Mouse (Mus musculus) bone marrow macrophage, adult 2 months (primary cell): ENCODE results near the gene Cetn2. TPM values are rescaled to one million over a fixed set of nuclear protein-coding genes. Genes with fewer than 3 reads are reported as not detected.

ENCODE experiments used
- H3K27ac ChIP-seq: 2 replicates; pipeline ENCODE4 v1.5.1; 2012; ENCODE audit warnings: low read depth, low read length; ENCODE audit not compliant: insufficient read depth
- H3K4me1 ChIP-seq: 2 replicates; pipeline ENCODE4 v1.6.1; 2012; ENCODE audit warnings: low read length; ENCODE audit not compliant: control insufficient read depth, insufficient read depth
- H3K4me3 ChIP-seq: 2 replicates; pipeline ENCODE4 v1.5.1; 2012; ENCODE audit warnings: mild to moderate bottlenecking, low read length, moderate library complexity; ENCODE audit not compliant: insufficient read depth
- CTCF ChIP-seq: IDR thresholded peaks from 2 replicates; pipeline ENCODE4 v1.5.1; 2012; ENCODE audit warnings: low read depth, mild to moderate bottlenecking, low read length, moderate library complexity
- POLR2A ChIP-seq: IDR thresholded peaks from 2 replicates; pipeline ENCODE4 v1.6.1; 2012; ENCODE audit warnings: mild to moderate bottlenecking, low read depth, low read length, borderline replicate concordance
- polyA plus RNA-seq: library from polyadenylated mRNA; stranded (reverse); fragments of >200 nt; gene quantifications from 2 replicates; pipeline ENCODE4 v1.2.4, GENCODE M21; 2012; ENCODE audit not compliant: missing spikeins, insufficient read depth, insufficient read length

The Cetn2 gene
- polyA plus RNA-seq, 1 experiment, result 34.6 TPM

GRCm38 (mm10) chrX:72907619-72908403 is 10.4 kb downstream of the Cetn2 start:
- TF ChIP-seq CTCF, result no peak
- no peak for TF ChIP-seq POLR2A
- no peak overlapping the region for H3K4me3 ChIP-seq
- peaks cover 12% of the 10 kb centered on the region for H3K4me1 ChIP-seq
- no peak overlapping the region for H3K27ac ChIP-seq

- Histone ChIP-seq H3K4me3 (no peak overlapping the region), H3K4me1 (no peaks in the 10 kb centered on the region), H3K27ac (no peak overlapping the region)
- TF ChIP-seq POLR2A (no peak), CTCF (no peak)
Observed at GRCm38 (mm10) chrX:72902530-72902929, 15.7 kb downstream of the Cetn2 start.

GRCm38 (mm10) chrX:72896055-72896437 is 22.2 kb downstream of the Cetn2 start:
- H3K27ac ChIP-seq, result no peak overlapping the region
- no peak overlapping the region for H3K4me3 ChIP-seq
- TF ChIP-seq CTCF (no peak), POLR2A (no peak)

GRCm38 (mm10) chrX:72895388-72896054 is 22.7 kb downstream of the Cetn2 start:
- no peak for TF ChIP-seq CTCF
- TF ChIP-seq POLR2A, result no peak
- no peak overlapping the region for H3K4me3 ChIP-seq
- no peaks in the 10 kb centered on the region for H3K4me1 ChIP-seq
- no peak overlapping the region for H3K27ac ChIP-seq

More at GRCm38 (mm10) chrX:72896055-72896437, 22.2 kb downstream of the Cetn2 start:
- H3K4me1 ChIP-seq, result no peaks in the 10 kb centered on the region

Other genes starting within 250 kb of the Cetn2 start
- not detected in 2 replicates for gene Gabrq, start 93.2 kb downstream of the Cetn2 start, polyA plus RNA-seq
- 15.1 and 16.9 TPM in 2 replicates for gene Nsdhl, start 146 bp upstream of the Cetn2 start, polyA plus RNA-seq
- gene Zfp185, start 68.9 kb upstream of the Cetn2 start, polyA plus RNA-seq, result not detected in 2 replicates
- not detected in 2 replicates for gene Pnma5, start 118.7 kb upstream of the Cetn2 start, polyA plus RNA-seq
- gene Pnma3, start 146.4 kb upstream of the Cetn2 start, polyA plus RNA-seq, result not detected in 2 replicates
- gene Xlr4a, start 164.1 kb upstream of the Cetn2 start, polyA plus RNA-seq, result 4.6 and 4.7 TPM in 2 replicates
- gene Xlr3a, start 178.7 kb upstream of the Cetn2 start, polyA plus RNA-seq, result 0.16 TPM in 1 of 2 replicates, not detected in the other
- gene Gm14685, start 198.6 kb upstream of the Cetn2 start, polyA plus RNA-seq, result not detected in 2 replicates
- not detected in 2 replicates for gene Xlr5b, start 230.4 kb upstream of the Cetn2 start, polyA plus RNA-seq
- gene DXBay18, start 231.0 kb upstream of the Cetn2 start, polyA plus RNA-seq, result not detected in 2 replicates